15 mouse cellular contexts compared by ENCODE assay signal in the genomic region with DNA sequence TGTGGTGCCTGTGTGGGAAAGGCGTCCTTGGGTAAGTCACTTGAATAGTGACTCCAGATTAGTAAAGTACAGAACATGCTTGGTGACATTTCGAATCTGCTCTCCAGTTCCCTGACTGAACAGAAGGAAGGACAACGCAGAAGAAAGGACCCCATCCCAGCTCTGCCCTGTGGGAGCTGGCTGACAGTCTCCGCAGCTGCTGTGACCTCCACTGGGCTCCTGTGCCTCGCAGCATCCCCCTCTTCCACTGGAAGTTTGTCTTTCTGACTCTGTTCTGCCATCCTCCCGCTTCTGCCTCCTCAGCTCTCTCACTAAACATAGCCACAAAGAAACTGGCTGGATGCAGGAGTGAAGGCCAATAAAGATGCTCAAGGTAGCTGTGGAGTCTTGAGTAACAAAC. TPM values are rescaled to one million over a fixed set of nuclear protein-coding genes. Genes with fewer than 3 reads are reported as not detected.
DNase-seq lines count a peak whose midpoint lies in the region; ATAC-seq and TF ChIP-seq lines count a peak whose summit lies in the region.
"Had no signal": no experiment of that assay in that cellular context is flagged by ENCODE, and none has a peak within 500 bp of the region (broad histone marks: within the 10 kb centered on the region; RNA-seq: fewer than 3 reads in every experiment).

No protein-coding gene starts in this region.

- H3K27ac ChIP-seq in cerebellum, adult 2 months (ENCODE audit: insufficient read depth, low read length), result peak overlapping the region; percentile 48
- peak overlapping the region; percentile 75 for H3K27ac ChIP-seq in midbrain, embryonic 16.5 days (ENCODE audit: low read length)
- H3K27ac ChIP-seq: embryonic facial prominence, embryonic 12.5 days; stomach, postnatal 0 days had no signal

- no peaks in the 10 kb centered on the region for H3K27me3 ChIP-seq in cerebellum, adult 2 months (ENCODE audit: control insufficient read depth, insufficient read depth, low read length)
- H3K27me3 ChIP-seq in midbrain, embryonic 16.5 days (ENCODE audit: control insufficient read depth, insufficient read depth, low read depth, low read length), result peaks cover 4% of the 10 kb centered on the region

- WGBS in cerebellum, adult 2 months, result 48% methylated on average over 6 of the region's 6 CpGs
- WGBS in midbrain, embryonic 16.5 days, result 20% methylated on average over 6 of the region's 6 CpGs

- no peak for ATAC-seq in midbrain, embryonic 16.5 days
- ATAC-seq: intestine, postnatal 0 days; lung, postnatal 0 days; Patski had no signal

- H3K36me3 ChIP-seq in midbrain, embryonic 16.5 days (ENCODE audit: control insufficient read depth, insufficient read depth, low read length), result no peaks in the 10 kb centered on the region
- H3K36me3 ChIP-seq: embryonic facial prominence, embryonic 12.5 days had no signal

- no peaks in the 10 kb centered on the region for H3K9me3 ChIP-seq in midbrain, embryonic 16.5 days (replicated peaks; ENCODE audit: control insufficient read depth, low read length, poor library complexity, severe bottlenecking)
- H3K9me3 ChIP-seq: embryonic facial prominence, embryonic 12.5 days had no signal

- peak in 1 of 2 experiments; percentile 31 for DNase-seq in cerebellum, adult 2 months
- DNase-seq in cerebellum, postnatal 4 days (ENCODE audit: low spot score in 2 of 2), result no peak
- DNase-seq in right cerebral cortex, adult 2 months (ENCODE audit: low spot score in 2 of 2), result peak; percentile 6 to 26
- no peak for DNase-seq in right cerebral cortex, postnatal 25 days
- DNase-seq in adrenal gland, adult 2 months, result no peak
- DNase-seq in kidney, postnatal 14 days, result no peak
- DNase-seq in urinary bladder, postnatal 36 days (ENCODE audit: low spot score in 2 of 2), result no peak
- DNase-seq: kidney, postnatal 4 days had no signal

- TF ChIP-seq POLR2A in cerebellum, adult 2 months (IDR thresholded peaks at IDR 0.05; ENCODE audit: borderline replicate concordance, insufficient read depth, low read length), result no peak

- no peak for TF ChIP-seq CTCF in cerebellum, adult 2 months (IDR thresholded peaks at IDR 0.05; ENCODE audit: borderline replicate concordance, insufficient read depth, low read depth, low read length)

- H3K4me2 ChIP-seq in midbrain, embryonic 16.5 days (ENCODE audit: low read length), result peak overlapping the region; percentile 27; the same call in 1 of the 2 replicates
- H3K4me2 ChIP-seq: embryonic facial prominence, embryonic 12.5 days had no signal

- no peak overlapping the region; the same call in 1 of the 2 replicates for H3K9ac ChIP-seq in midbrain, embryonic 16.5 days (ENCODE audit: low read depth, low read length)
- H3K9ac ChIP-seq: embryonic facial prominence, embryonic 12.5 days had no signal

- H3K4me3 ChIP-seq in cerebellum, adult 2 months (replicated peaks; ENCODE audit: insufficient read depth, low read depth, low read length), result no peak overlapping the region
- no peak overlapping the region for H3K4me3 ChIP-seq in midbrain, embryonic 16.5 days (ENCODE audit: low read depth, low read length)
- H3K4me3 ChIP-seq: embryonic facial prominence, embryonic 12.5 days had no signal

- peaks cover 21% of the 10 kb centered on the region for H3K4me1 ChIP-seq in cerebellum, adult 2 months (ENCODE audit: control insufficient read depth, insufficient read depth, low read length)
- peaks cover 32% of the 10 kb centered on the region for H3K4me1 ChIP-seq in midbrain, embryonic 16.5 days (ENCODE audit: control insufficient read depth, insufficient read depth, low read length)

RNA-seq across cellular contexts. Expression of gene Rhbg, which starts 51.5 kb away (rescaled TPM):
- 0.08 and 0.17 TPM in 2 replicates for polyA plus RNA-seq in cerebellum, adult 2 months (2012; rRNA removed)
- 0.18 and 0.21 TPM in 2 replicates for polyA plus RNA-seq in midbrain, embryonic 16.5 days (2015; fragmentation: Nextera tagmentation; extraction: Ambion mirVana)
- 10 to 100 TPM in 1 of 2 experiments, 1 to 10 TPM in 1; 8.5 to 18.3 TPM for total RNA-seq in adrenal gland, adult 2 months (2021)
- 0.76 and 1.8 TPM in 2 replicates for polyA plus RNA-seq in adrenal gland, adult 2 months (2012; rRNA removed)
- total RNA-seq: left cerebral cortex, adult 8-10 months had no signal
- polyA plus RNA-seq: Patski had no signal

Comparison
In these comparisons a context has a peak if more than half of its experiments do, and no peak if none do; other contexts are left out.
1. DNase-seq: peak in right cerebral cortex, adult 2 months (2 of 2); none in cerebellum, postnatal 4 days (0 of 2), right cerebral cortex, postnatal 25 days (single experiment), adrenal gland, adult 2 months (single experiment), kidney, postnatal 14 days (single experiment) and urinary bladder, postnatal 36 days (0 of 2).